Mouse (Mus musculus): Measurements from ENCODE around the gene Ifi27l2a. TPM values are rescaled to one million over a fixed set of nuclear protein-coding genes. Genes with fewer than 3 reads are reported as not detected.

Gene Ifi27l2a
- polyA plus RNA-seq, 1 experiment: 2.4 TPM

DNA sequence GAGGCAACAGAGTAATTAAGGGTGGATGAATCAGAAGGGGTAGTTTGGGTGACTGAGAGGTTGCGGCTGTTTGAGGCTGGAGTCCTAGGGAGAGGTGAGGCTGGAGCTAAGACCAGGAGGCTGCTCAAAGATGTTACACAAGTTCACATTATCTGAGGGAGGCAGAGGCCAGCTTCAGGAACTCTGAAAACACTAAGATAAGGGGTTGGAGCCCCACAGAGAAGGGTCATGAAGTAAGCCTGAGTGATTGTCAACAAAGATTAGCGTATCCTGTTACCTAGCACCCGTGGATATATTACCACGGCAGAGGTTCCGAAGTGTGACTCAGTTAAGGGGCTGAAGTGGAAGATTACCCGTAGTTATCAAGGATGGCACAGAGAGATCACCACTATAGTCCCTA lies 50.0 kb downstream of the Ifi27l2a start:
- Histone ChIP-seq H3K4me2 (ENCODE audit: low read depth) (no peak overlapping the region), H3K27me3 (ENCODE audit: control insufficient read depth, insufficient read depth, insufficient read length) (no peaks in the 10 kb centered on the region), H3K36me3 (ENCODE audit: control insufficient read depth, insufficient read depth) (no peaks in the 10 kb centered on the region), H3K4me3 (no peak overlapping the region), H3K79me2 (ENCODE audit: control insufficient read depth, insufficient read depth) (no peaks in the 10 kb centered on the region), H3ac (ENCODE audit: control insufficient read depth, insufficient read length) (no peak overlapping the region)
- no peak for TF ChIP-seq REST (IDR thresholded peaks at IDR 0.05; ENCODE audit: insufficient read depth, insufficient read length)
- no peak for TF ChIP-seq TCF12 (IDR thresholded peaks at IDR 0.05; ENCODE audit: insufficient read depth, poor library complexity, severe bottlenecking)
- TF ChIP-seq POLR2A (IDR thresholded peaks at IDR 0.05; ENCODE audit: insufficient read length, low read depth): no peak
- TF ChIP-seq MYOD1 (IDR thresholded peaks at IDR 0.05; ENCODE audit: control insufficient read depth in 1 of 3, insufficient read length in 2 of 3, low read depth in 2 of 3): no peak
- no peak for TF ChIP-seq CEBPB (IDR thresholded peaks at IDR 0.05; ENCODE audit: insufficient read depth, poor library complexity, severe bottlenecking)
- TF ChIP-seq SRF (IDR thresholded peaks at IDR 0.05; ENCODE audit: control insufficient read depth, insufficient read length, low read depth): no peak
- no peak for TF ChIP-seq MYOG (IDR thresholded peaks at IDR 0.05; ENCODE audit: control insufficient read depth in 1 of 3, insufficient read depth in 1 of 3, insufficient read length in 2 of 3, low read depth in 2 of 3)
- no peak for TF ChIP-seq USF1 (IDR thresholded peaks at IDR 0.05; ENCODE audit: low read depth)
- TF ChIP-seq E2F4 (IDR thresholded peaks at IDR 0.05; ENCODE audit: insufficient read depth): no peak
- no peak for TF ChIP-seq TCF3 (IDR thresholded peaks at IDR 0.05; ENCODE audit: insufficient read length, low read depth)
- TF ChIP-seq POLR2AphosphoS2 (IDR thresholded peaks at IDR 0.05; ENCODE audit: insufficient read length, low read depth): no peak
- TF ChIP-seq MAX (IDR thresholded peaks at IDR 0.05; ENCODE audit: low read depth): no peak

Other genes with a start within 250 kb of the Ifi27l2a start
- gene Prima1, start 201.5 kb downstream of the Ifi27l2a start, polyA plus RNA-seq (2012; fragmentation: generic; extraction: Trizol): not detected
- gene Fam181a, start 132.7 kb downstream of the Ifi27l2a start, polyA plus RNA-seq (2012; fragmentation: generic; extraction: Trizol): not detected
- 27.8 TPM for gene Asb2, start 87.7 kb downstream of the Ifi27l2a start, polyA plus RNA-seq (2012; fragmentation: generic; extraction: Trizol)
- 23.3 TPM for gene Otub2, start 55.0 kb downstream of the Ifi27l2a start, polyA plus RNA-seq (2012; fragmentation: generic; extraction: Trizol)
- gene 9330161L09Rik, start 35.9 kb downstream of the Ifi27l2a start, polyA plus RNA-seq (2012; fragmentation: generic; extraction: Trizol): 0.60 TPM
- gene Ddx24, start 17.9 kb downstream of the Ifi27l2a start, polyA plus RNA-seq (2012; fragmentation: generic; extraction: Trizol): 85.0 TPM
- 118 TPM for gene Ifi27, start 9.5 kb downstream of the Ifi27l2a start, polyA plus RNA-seq (2012; fragmentation: generic; extraction: Trizol)
- gene Ifi27l2b, start 13.5 kb upstream of the Ifi27l2a start, polyA plus RNA-seq (2012; fragmentation: generic; extraction: Trizol): not detected
- gene Ppp4r4, start 88.6 kb upstream of the Ifi27l2a start, polyA plus RNA-seq (2012; fragmentation: generic; extraction: Trizol): 0.13 TPM
- not detected for gene Serpina10, start 187.8 kb upstream of the Ifi27l2a start, polyA plus RNA-seq (2012; fragmentation: generic; extraction: Trizol)
- 0.20 TPM for gene Serpina6, start 213.5 kb upstream of the Ifi27l2a start, polyA plus RNA-seq (2012; fragmentation: generic; extraction: Trizol)
- gene Serpina16, start 232.5 kb upstream of the Ifi27l2a start, polyA plus RNA-seq (2012; fragmentation: generic; extraction: Trizol): not detected

Data from myocyte (in vitro differentiated cells).